Mouse (Mus musculus): ENCODE results near the gene Rai2.
"Not testable (repeated sequence)": the region's sequence is repeated elsewhere in the genome, so short reads cannot be mapped to it uniquely, and the experiment has no call there.

The Rai2 gene

GRCm38 (mm10) chrX:161790182-161790581, 73.3 kb downstream of the Rai2 start:
- ATAC-seq (ENCODE audit: insufficient number of reproducible peaks, low FRiP score, low TSS enrichment): no peak; the same call in 1 of the 2 replicates

- not testable (repeated sequence) for ATAC-seq (ENCODE audit: insufficient number of reproducible peaks, low FRiP score, low TSS enrichment)
These were observed 109.3 kb downstream of the Rai2 start for GRCm38 (mm10) chrX:161826186-161826585.

Measured in cerebellum, adult (tissue).